Mouse (Mus musculus): ENCODE results near the gene Grin2c. TPM values are rescaled to one million over a fixed set of nuclear protein-coding genes. Genes with fewer than 3 reads are reported as not detected.

Grin2c gene
- polyA plus RNA-seq, 1 experiment from 2014 or later, result 1.0 TPM

- Histone ChIP-seq H3K4me1 (peaks cover 24% of the 10 kb centered on the region), H3K36me3 (peaks cover 24% of the 10 kb centered on the region; the same call in 1 of the 2 replicates), H3K9me3 (no peaks in the 10 kb centered on the region), H3K27me3 (replicated peaks) (peaks cover 31% of the 10 kb centered on the region), H3K4me2 (replicated peaks) (no peak overlapping the region), H3K27ac (no peak overlapping the region), H3K4me3 (no peak overlapping the region), H3K9ac (no peak overlapping the region)
- 72% methylated on average over 10 of the region's 10 CpGs for WGBS
- no peak for ATAC-seq (ENCODE audit: low FRiP score, low read depth)
Measured at GRCm38 (mm10) chr11:115271481-115271880, 4.4 kb upstream of the Grin2c start.

- no peak overlapping the region for H3K4me3 ChIP-seq
- H3K27ac ChIP-seq, result no peak overlapping the region
- H3K4me2 ChIP-seq (replicated peaks), result no peak overlapping the region
- 87% methylated on average over 9 of the region's 9 CpGs for WGBS
- peaks cover 24% of the 10 kb centered on the region; the same call in 1 of the 2 replicates for H3K36me3 ChIP-seq
- ATAC-seq (ENCODE audit: low FRiP score, low read depth), result no peak
- H3K9ac ChIP-seq, result no peak overlapping the region
- no peaks in the 10 kb centered on the region for H3K9me3 ChIP-seq
- H3K4me1 ChIP-seq, result peaks cover 26% of the 10 kb centered on the region
- peaks cover 36% of the 10 kb centered on the region for H3K27me3 ChIP-seq (replicated peaks)
Measured at GRCm38 (mm10) chr11:115271052-115271451, 4.0 kb upstream of the Grin2c start.

GRCm38 (mm10) chr11:115270148-115270861, 3.3 kb upstream of the Grin2c start:
- no peak for ATAC-seq (ENCODE audit: low FRiP score, low read depth)

GRCm38 (mm10) chr11:115269330-115270066, 2.5 kb upstream of the Grin2c start:
- Histone ChIP-seq H3K27me3 (replicated peaks) (peaks cover 51% of the 10 kb centered on the region), H3K4me1 (peaks cover 24% of the 10 kb centered on the region), H3K4me2 (replicated peaks) (no peak overlapping the region), H3K36me3 (peaks cover 24% of the 10 kb centered on the region; the same call in 1 of the 2 replicates), H3K4me3 (no peak overlapping the region), H3K9ac (no peak overlapping the region), H3K9me3 (no peaks in the 10 kb centered on the region), H3K27ac (no peak overlapping the region)
- 90% methylated on average over 27 of the region's 27 CpGs for WGBS
- no peak for ATAC-seq (ENCODE audit: low FRiP score, low read depth)

More at GRCm38 (mm10) chr11:115270148-115270861, 3.3 kb upstream of the Grin2c start:
- no peak overlapping the region for H3K4me2 ChIP-seq (replicated peaks)
- H3K4me1 ChIP-seq, result peaks cover 26% of the 10 kb centered on the region
- no peaks in the 10 kb centered on the region for H3K9me3 ChIP-seq
- no peak overlapping the region for H3K27ac ChIP-seq
- 28% methylated on average over 18 of the region's 19 CpGs for WGBS
- no peak overlapping the region for H3K4me3 ChIP-seq
- peaks cover 24% of the 10 kb centered on the region; the same call in 1 of the 2 replicates for H3K36me3 ChIP-seq
- H3K9ac ChIP-seq, result no peak overlapping the region
- peaks cover 43% of the 10 kb centered on the region for H3K27me3 ChIP-seq (replicated peaks)

GRCm38 (mm10) chr11:115267958-115268357, 915 bp upstream of the Grin2c start:
- H3K9me3 ChIP-seq, result no peaks in the 10 kb centered on the region
- no peak overlapping the region for H3K4me3 ChIP-seq
- H3K27ac ChIP-seq, result no peak overlapping the region
- H3K36me3 ChIP-seq, result peaks cover 24% of the 10 kb centered on the region; the same call in 1 of the 2 replicates
- 59% methylated on average over 11 of the region's 11 CpGs for WGBS
- no peak overlapping the region for H3K4me2 ChIP-seq (replicated peaks)
- ATAC-seq (ENCODE audit: low FRiP score, low read depth), result no peak
- no peak overlapping the region for H3K9ac ChIP-seq
- peaks cover 65% of the 10 kb centered on the region for H3K27me3 ChIP-seq (replicated peaks)
- peaks cover 24% of the 10 kb centered on the region for H3K4me1 ChIP-seq

DNA sequence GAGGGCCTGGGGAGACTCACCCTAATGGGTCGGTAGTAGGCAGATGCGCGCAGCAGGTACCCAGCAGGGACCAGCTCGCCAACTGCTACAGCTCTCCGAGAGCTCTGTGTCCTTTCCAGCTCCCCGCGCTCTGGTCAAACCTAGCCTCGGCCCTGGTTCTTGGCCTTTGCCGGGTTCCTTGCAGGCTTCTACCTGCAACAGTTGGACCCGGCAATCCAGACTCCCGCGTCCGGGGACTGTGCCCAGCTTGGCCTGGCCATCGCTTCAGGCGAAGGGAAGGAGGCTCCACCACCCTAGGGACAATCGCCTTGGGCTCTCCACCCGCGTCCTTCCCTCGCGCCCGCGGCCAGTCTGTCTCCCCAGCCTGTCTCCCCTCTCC, 654 bp downstream of the Grin2c start:
- H3K9ac ChIP-seq, result peak overlapping the region; percentile 42; the same call in 1 of the 2 replicates
- peak overlapping the region; percentile 32; the same call in 1 of the 2 replicates for H3K4me3 ChIP-seq
- no peak for ATAC-seq (ENCODE audit: low FRiP score, low read depth)
- H3K36me3 ChIP-seq, result peaks cover 20% of the 10 kb centered on the region; the same call in 1 of the 2 replicates
- no peak overlapping the region for H3K27ac ChIP-seq
- H3K4me2 ChIP-seq (replicated peaks), result peak overlapping the region; percentile 65
- 3% methylated on average over 22 of the region's 22 CpGs for WGBS
- H3K9me3 ChIP-seq, result no peaks in the 10 kb centered on the region
- peaks cover 24% of the 10 kb centered on the region for H3K4me1 ChIP-seq
- peaks cover 76% of the 10 kb centered on the region for H3K27me3 ChIP-seq (replicated peaks)

GRCm38 (mm10) chr11:115265771-115266399, 1.2 kb downstream of the Grin2c start:
- Histone ChIP-seq H3K27me3 (replicated peaks) (peaks cover 80% of the 10 kb centered on the region), H3K27ac (no peak overlapping the region), H3K4me1 (peaks cover 24% of the 10 kb centered on the region), H3K9ac (no peak overlapping the region), H3K4me3 (no peak overlapping the region; the same call in 1 of the 2 replicates), H3K4me2 (replicated peaks) (peak overlapping the region; percentile 65), H3K36me3 (peaks cover 20% of the 10 kb centered on the region; the same call in 1 of the 2 replicates), H3K9me3 (no peaks in the 10 kb centered on the region)
- ATAC-seq (ENCODE audit: low FRiP score, low read depth), result no peak
- 3% methylated on average over 20 of the region's 20 CpGs for WGBS

DNA sequence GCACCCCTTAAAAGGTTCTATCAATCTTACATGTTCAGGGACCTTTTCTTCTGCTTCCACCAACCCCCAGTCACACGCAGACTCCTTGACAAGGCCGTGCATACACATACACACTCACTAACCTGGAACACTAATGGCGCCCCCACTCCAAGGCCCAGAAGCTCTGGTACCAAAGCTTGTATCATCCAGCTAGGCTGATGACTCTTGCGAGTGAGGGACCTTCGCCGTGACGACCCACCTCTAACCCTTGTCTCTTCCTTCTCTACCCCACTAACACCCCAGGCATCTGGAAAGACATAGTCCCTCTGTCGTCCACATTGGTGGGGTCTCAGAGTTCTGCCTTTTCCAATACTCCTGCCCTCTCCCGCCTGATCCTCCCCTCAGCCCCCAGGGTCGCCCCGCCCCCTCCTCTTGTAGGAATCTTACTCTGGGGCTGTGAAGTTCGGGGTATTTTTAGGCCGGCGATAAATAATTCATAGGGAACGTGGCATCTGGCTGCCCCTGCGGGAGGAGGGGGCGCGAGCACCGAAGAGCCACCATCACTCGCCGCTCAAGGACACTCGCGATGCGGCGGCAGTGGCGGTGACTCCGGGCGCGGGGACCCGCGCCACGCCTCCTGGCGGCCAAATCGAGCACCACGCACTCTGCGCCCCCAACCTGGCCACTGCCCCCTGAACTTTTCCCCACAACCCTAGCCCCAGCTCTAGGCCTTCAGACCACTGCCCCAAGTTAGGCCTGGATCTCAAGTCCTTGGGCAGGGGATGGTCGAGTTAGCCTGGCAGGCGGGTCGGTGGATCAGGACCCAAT, 2.0 kb downstream of the Grin2c start:
- H3K4me3 ChIP-seq, result peak overlapping the region; percentile 18
- peaks cover 20% of the 10 kb centered on the region; the same call in 1 of the 2 replicates for H3K36me3 ChIP-seq
- WGBS, result 8% methylated on average over 39 of the region's 39 CpGs
- H3K4me1 ChIP-seq, result peaks cover 24% of the 10 kb centered on the region
- peak overlapping the region; percentile 65 for H3K4me2 ChIP-seq (replicated peaks)
- ATAC-seq (ENCODE audit: low FRiP score, low read depth), result no peak
- H3K9ac ChIP-seq, result no peak overlapping the region
- H3K27me3 ChIP-seq (replicated peaks), result peaks cover 88% of the 10 kb centered on the region
- H3K9me3 ChIP-seq, result no peaks in the 10 kb centered on the region
- no peak overlapping the region for H3K27ac ChIP-seq

DNA sequence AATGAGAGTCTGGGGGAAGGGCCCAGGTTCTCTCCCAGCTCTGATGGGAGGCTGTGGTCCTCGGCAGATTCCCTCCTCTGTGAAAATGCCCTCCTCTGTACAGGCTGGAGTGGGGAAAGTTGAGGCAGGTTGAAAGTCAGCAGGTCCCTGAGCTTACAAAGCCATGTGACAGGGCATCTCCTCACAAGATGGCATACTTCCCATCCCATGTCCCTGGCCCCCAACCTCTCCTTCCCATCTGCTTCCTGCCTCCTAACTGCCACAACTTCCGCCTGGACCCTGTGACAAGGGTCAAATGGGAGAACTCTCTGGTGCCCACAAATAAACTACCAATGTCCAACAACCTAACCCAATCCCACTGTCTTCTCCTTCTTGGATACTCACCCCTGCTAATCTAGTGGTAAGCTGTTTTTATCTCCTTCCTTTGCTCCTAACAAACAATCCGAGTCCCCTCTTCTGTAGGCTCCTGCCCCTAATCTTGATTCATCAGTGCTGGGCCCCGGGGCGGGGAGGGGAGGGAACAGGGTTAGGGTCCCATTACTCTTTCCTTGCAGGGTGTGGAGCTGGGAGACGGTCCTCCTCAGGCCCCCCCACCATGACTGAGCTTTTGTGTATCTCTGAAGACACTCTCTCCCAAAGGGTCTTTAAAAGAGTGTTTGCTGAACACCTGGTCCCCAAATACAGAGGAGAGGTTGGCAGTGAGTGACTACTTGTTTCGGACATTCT, 2.7 kb downstream of the Grin2c start:
- ATAC-seq (ENCODE audit: low FRiP score, low read depth), result no peak
- WGBS, result 70% methylated on average over 7 of the region's 7 CpGs
- H3K36me3 ChIP-seq, result peaks cover 17% of the 10 kb centered on the region; the same call in 1 of the 2 replicates

DNA sequence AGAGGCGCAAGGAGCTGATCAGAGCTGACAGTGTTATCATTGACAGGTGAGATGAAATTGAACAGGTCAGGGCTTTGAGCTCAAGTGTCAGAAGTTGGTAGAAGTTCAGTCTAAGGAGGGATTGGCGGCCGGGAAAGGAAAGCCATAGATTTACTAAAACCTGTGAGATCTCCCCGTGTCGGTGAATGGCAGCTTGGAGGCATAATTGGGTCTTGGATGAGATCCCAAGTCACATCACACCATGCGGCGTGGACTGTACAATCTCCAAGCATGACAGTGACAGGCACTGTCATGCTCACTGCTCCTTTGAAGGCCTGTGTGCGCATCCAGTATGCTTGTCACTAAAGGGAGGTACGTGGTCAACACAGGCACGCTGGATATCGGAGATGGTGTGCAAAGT, 4.1 kb downstream of the Grin2c start:
- no peak overlapping the region for H3K4me2 ChIP-seq (replicated peaks)
- no peak overlapping the region for H3K9ac ChIP-seq
- peaks cover 3% of the 10 kb centered on the region; the same call in 1 of the 2 replicates for H3K36me3 ChIP-seq
- no peak for ATAC-seq (ENCODE audit: low FRiP score, low read depth)
- no peak overlapping the region for H3K4me3 ChIP-seq
- H3K9me3 ChIP-seq, result no peaks in the 10 kb centered on the region
- H3K27me3 ChIP-seq (replicated peaks), result peaks cover 93% of the 10 kb centered on the region
- WGBS, result 87% methylated on average over 11 of the region's 11 CpGs
- peaks cover 27% of the 10 kb centered on the region for H3K4me1 ChIP-seq
- no peak overlapping the region for H3K27ac ChIP-seq

More for the DNA sequence above, 2.7 kb downstream of the Grin2c start:
- Histone ChIP-seq H3K27me3 (replicated peaks) (peaks cover 93% of the 10 kb centered on the region), H3K4me3 (no peak overlapping the region), H3K9ac (no peak overlapping the region), H3K4me2 (replicated peaks) (no peak overlapping the region), H3K27ac (no peak overlapping the region), H3K4me1 (peaks cover 24% of the 10 kb centered on the region), H3K9me3 (no peaks in the 10 kb centered on the region)

DNA sequence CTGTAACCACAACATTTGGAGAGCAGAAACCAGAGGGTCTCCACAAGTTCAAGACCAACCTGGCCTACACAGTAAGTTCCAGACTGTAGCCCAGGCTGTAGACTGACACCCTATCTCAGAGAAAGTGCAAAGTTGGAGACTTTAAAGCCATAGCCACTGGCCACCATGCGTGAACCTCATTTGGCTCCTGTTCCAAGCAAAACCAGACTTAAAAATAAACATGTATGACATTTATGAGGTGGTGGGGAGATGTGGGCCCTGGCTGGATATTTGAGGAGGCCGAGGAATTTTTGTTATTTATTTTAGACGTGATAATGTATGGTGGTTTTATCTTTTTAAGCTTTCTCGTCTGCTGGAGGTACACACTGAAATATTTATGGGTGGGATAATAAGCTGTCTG, 7.9 kb downstream of the Grin2c start:
- Histone ChIP-seq H3K9ac (no peak overlapping the region), H3K27me3 (replicated peaks) (peaks cover 85% of the 10 kb centered on the region), H3K9me3 (no peaks in the 10 kb centered on the region), H3K4me2 (replicated peaks) (no peak overlapping the region), H3K4me1 (peaks cover 7% of the 10 kb centered on the region; the same call in 1 of the 2 replicates), H3K36me3 (no peaks in the 10 kb centered on the region), H3K4me3 (no peak overlapping the region), H3K27ac (no peak overlapping the region)
- ATAC-seq (ENCODE audit: low FRiP score, low read depth), result no peak
- 78% methylated on average over 4 of the region's 4 CpGs for WGBS
